Mouse (Mus musculus) CD4-positive helper T cell, adult 2 months (primary cell): ENCODE measurements at regions not wholly inside any gene's neighbourhood (a gene's known extent, or its start where the extent isn't known, plus 50 kb on each side); places are given as distances from the start of the nearest gene placed in this dataset.

Source experiments
- DNase-seq: peaks from one replicate; pipeline ENCODE4 v3.0.0-alpha.2; 2012; ENCODE audit warnings: low read depth, missing footprints, low spot score

GRCm38 (mm10) chr2:28349911-28350310, 96.7 kb upstream of the Ppp1r26 start:
- no peak for DNase-seq

- no peak for DNase-seq
Measured at GRCm38 (mm10) chr2:28351445-28351844, 95.2 kb upstream of the Ppp1r26 start.

GRCm38 (mm10) chr2:28352903-28353302, 93.7 kb upstream of the Ppp1r26 start:
- DNase-seq, result no peak

- DNase-seq, result no peak
Measured at GRCm38 (mm10) chr2:28362199-28362598, 84.4 kb upstream of the Ppp1r26 start.

- no peak for DNase-seq
Measured at GRCm38 (mm10) chr2:28364623-28365022, 82.0 kb upstream of the Ppp1r26 start.

- DNase-seq, result no peak
Measured at GRCm38 (mm10) chr2:28365756-28366155, 80.8 kb upstream of the Ppp1r26 start.

GRCm38 (mm10) chr2:28374838-28375237, 71.8 kb upstream of the Ppp1r26 start:
- no peak for DNase-seq

GRCm38 (mm10) chr2:28377948-28378822, 68.4 kb upstream of the Ppp1r26 start:
- DNase-seq, result no peak

- no peak for DNase-seq
Measured at GRCm38 (mm10) chr2:28382051-28382802, 64.4 kb upstream of the Ppp1r26 start.

- no peak for DNase-seq
Measured at GRCm38 (mm10) chr2:28384875-28385274, 61.7 kb upstream of the Ppp1r26 start.

GRCm38 (mm10) chr2:28386784-28387183, 59.8 kb upstream of the Ppp1r26 start:
- no peak for DNase-seq

GRCm38 (mm10) chr2:28387422-28387836, 59.2 kb upstream of the Ppp1r26 start:
- no peak for DNase-seq

GRCm38 (mm10) chr2:28387926-28388325, 58.7 kb upstream of the Ppp1r26 start:
- DNase-seq, result no peak

GRCm38 (mm10) chr2:28389703-28390102, 56.9 kb upstream of the Ppp1r26 start:
- no peak for DNase-seq

- no peak for DNase-seq
Measured at GRCm38 (mm10) chr2:28395391-28395790, 51.2 kb upstream of the Ppp1r26 start.
